Mouse (Mus musculus) heart, embryonic 16.5 days (tissue): Measurements from ENCODE around the gene Fam53a. TPM values are rescaled to one million over a fixed set of nuclear protein-coding genes. Genes with fewer than 3 reads are reported as not detected.

Experiments used
- ATAC-seq: fragments of 200-750 bp; cut with Nextera tagmentation; replicated peaks from 2 replicates; pipeline ENCODE4 v1.8.0; 2017; ENCODE audit warnings: moderate number of reproducible peaks; ENCODE audit not compliant: insufficient read depth, low FRiP score; ENCODE audit errors: extremely low read depth
- H3K27ac ChIP-seq: fragments of 300-500 bp; sonication (generic); 2 replicates; pipeline ENCODE4 v1.5.1; 2014; ENCODE audit warnings: mild to moderate bottlenecking, low read length, control low read depth, moderate library complexity
- H3K27me3 ChIP-seq: fragments of 300-500 bp; sonication (generic); 2 replicates; pipeline ENCODE4 v1.6.1; 2014; ENCODE audit warnings: low read length, mixed read lengths; ENCODE audit not compliant: control insufficient read depth, insufficient read depth
- H3K36me3 ChIP-seq: fragments of 300-500 bp; sonication (generic); 2 replicates; pipeline ENCODE4 v1.6.1; 2014; ENCODE audit not compliant: control insufficient read depth, insufficient read depth
- H3K4me1 ChIP-seq: fragments of 300-500 bp; sonication (generic); 2 replicates; pipeline ENCODE4 v1.6.1; 2014; ENCODE audit warnings: low read length, mixed read lengths; ENCODE audit not compliant: control insufficient read depth, insufficient read depth
- H3K4me2 ChIP-seq: fragments of 300-500 bp; sonication (generic); 2 replicates; pipeline ENCODE4 v1.6.1; 2014; ENCODE audit warnings: low read depth, mild to moderate bottlenecking, control low read depth, low read length
- H3K4me3 ChIP-seq: fragments of 300-500 bp; sonication (generic); 2 replicates; pipeline ENCODE4 v1.5.1; 2014; ENCODE audit warnings: mild to moderate bottlenecking, control low read depth, low read length
- H3K9ac ChIP-seq: fragments of 300-500 bp; sonication (generic); 2 replicates; pipeline ENCODE4 v1.6.1; 2014; ENCODE audit warnings: low read length, control low read depth
- H3K9me3 ChIP-seq: fragments of 300-500 bp; sonication (generic); replicated peaks from 2 replicates; pipeline ENCODE4 v1.6.1; 2016; ENCODE audit warnings: low read length; ENCODE audit not compliant: control insufficient read depth
- WGBS: fragments of 180-500 bp; shearing (Covaris S2); extraction: QIAGEN DNeasy Blood & Tissue Kit; methylation state at CpG from one replicate; pipeline ENCODE4 v1.1.7; 2014; 5-methylcytosine and 5-hydroxymethylcytosine counted together
- polyA plus RNA-seq: library from polyadenylated mRNA; unstranded; fragments of >200 nt; fragmentation: Nextera tagmentation; extraction: Ambion mirVana; gene quantifications from 2 replicates; pipeline ENCODE4 v1.2.1, GENCODE M21; 2015

Fam53a gene
- polyA plus RNA-seq, 1 experiment from 2014 or later = 56.2 TPM

- Histone ChIP-seq H3K36me3 (peaks cover 59% of the 10 kb centered on the region), H3K9ac (no peak overlapping the region), H3K4me3 (no peak overlapping the region), H3K27me3 (no peaks in the 10 kb centered on the region), H3K27ac (no peak overlapping the region), H3K4me2 (no peak overlapping the region), H3K4me1 (no peaks in the 10 kb centered on the region), H3K9me3 (no peaks in the 10 kb centered on the region)
- 37% methylated on average over 3 of the region's 3 CpGs for WGBS
- ATAC-seq = no peak
Observed at GRCm38 (mm10) chr5:33640652-33641051, 11.2 kb upstream of the Fam53a start.

DNA sequence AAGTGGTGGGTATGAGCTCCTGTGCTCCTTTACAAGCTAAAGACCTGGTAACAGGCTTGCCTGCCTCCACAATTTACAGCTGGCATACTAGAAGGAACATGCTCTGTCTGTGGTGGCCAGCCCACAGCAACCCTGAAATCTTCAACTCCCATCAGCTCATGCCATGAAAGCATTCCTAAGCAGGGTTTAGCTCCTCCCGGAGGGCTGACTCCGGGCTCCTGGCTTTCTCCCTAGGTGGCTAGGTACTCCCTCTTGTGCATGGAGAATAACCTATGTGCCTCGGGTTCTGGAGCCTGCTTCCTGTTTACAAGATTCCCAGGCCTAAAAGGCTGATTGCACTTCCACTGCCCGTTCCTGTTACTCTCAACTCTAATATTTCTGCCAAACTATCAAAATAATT is 9.4 kb upstream of the Fam53a start:
- H3K27ac ChIP-seq = no peak overlapping the region

DNA sequence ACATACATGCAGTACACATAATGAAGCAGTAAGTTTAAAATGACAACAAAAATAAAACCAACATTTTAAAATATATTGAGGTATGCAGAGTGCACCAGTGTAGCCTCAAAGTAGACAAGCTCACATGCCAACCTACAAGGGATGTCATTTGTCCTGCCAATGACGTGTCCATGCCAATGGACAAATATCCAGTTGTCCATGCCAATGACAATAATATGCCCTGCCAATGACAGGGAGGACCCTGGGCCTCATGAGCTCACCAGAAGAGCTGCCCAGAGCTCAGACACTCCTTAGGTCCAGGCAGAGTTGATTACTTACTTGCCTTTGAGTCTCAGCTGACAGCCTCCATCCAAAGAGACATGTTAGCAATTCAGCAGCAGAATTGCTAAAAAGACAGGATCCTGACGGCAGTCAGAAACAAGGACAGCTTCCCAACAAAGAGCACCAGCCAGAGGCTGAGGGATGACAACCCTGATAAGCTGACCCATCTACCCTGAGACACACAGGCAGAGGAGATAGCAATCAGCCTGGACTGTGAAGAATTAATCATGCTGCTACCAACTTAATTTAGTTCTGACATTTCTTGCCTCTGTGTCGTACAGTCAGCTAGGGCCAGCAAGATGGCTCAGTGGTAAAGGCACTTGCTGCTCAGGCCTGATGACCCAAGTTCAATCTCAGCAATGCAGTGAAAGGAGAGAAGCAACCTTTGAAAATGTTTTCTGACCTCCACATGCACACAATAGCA is 8.3 kb upstream of the Fam53a start:
- no peak overlapping the region for H3K27ac ChIP-seq
- 74% methylated on average over 3 of the region's 3 CpGs for WGBS
- H3K36me3 ChIP-seq = peaks cover 36% of the 10 kb centered on the region
- H3K4me2 ChIP-seq = no peak overlapping the region
- no peaks in the 10 kb centered on the region for H3K27me3 ChIP-seq
- no peak overlapping the region for H3K4me3 ChIP-seq
- no peaks in the 10 kb centered on the region for H3K9me3 ChIP-seq
- no peaks in the 10 kb centered on the region for H3K4me1 ChIP-seq
- H3K9ac ChIP-seq = no peak overlapping the region
- ATAC-seq = no peak

More for the DNA sequence above, 9.4 kb upstream of the Fam53a start:
- no peaks in the 10 kb centered on the region for H3K9me3 ChIP-seq
- no peak overlapping the region for H3K4me2 ChIP-seq
- H3K27me3 ChIP-seq = no peaks in the 10 kb centered on the region
- H3K9ac ChIP-seq = no peak overlapping the region
- 48% methylated on average over 4 of the region's 4 CpGs for WGBS
- no peak overlapping the region for H3K4me3 ChIP-seq
- H3K36me3 ChIP-seq = peaks cover 46% of the 10 kb centered on the region
- H3K4me1 ChIP-seq = no peaks in the 10 kb centered on the region
- no peak for ATAC-seq

GRCm38 (mm10) chr5:33635361-33635760 is 5.9 kb upstream of the Fam53a start:
- H3K4me2 ChIP-seq = no peak overlapping the region
- peaks cover 22% of the 10 kb centered on the region for H3K36me3 ChIP-seq
- H3K4me3 ChIP-seq = no peak overlapping the region
- no peaks in the 10 kb centered on the region for H3K9me3 ChIP-seq
- H3K27me3 ChIP-seq = no peaks in the 10 kb centered on the region
- no peak overlapping the region for H3K27ac ChIP-seq
- no peak overlapping the region for H3K9ac ChIP-seq
- no peak for ATAC-seq
- WGBS = 87% methylated on average over 3 of the region's 3 CpGs
- H3K4me1 ChIP-seq = peaks cover 6% of the 10 kb centered on the region; the same call in 1 of the 2 replicates

GRCm38 (mm10) chr5:33632526-33632925 is 3.1 kb upstream of the Fam53a start:
- Histone ChIP-seq H3K27me3 (no peaks in the 10 kb centered on the region), H3K9me3 (no peaks in the 10 kb centered on the region), H3K9ac (no peak overlapping the region), H3K4me3 (no peak overlapping the region), H3K4me2 (no peak overlapping the region), H3K36me3 (peaks cover 8% of the 10 kb centered on the region), H3K27ac (no peak overlapping the region), H3K4me1 (peaks cover 19% of the 10 kb centered on the region)
- no peak for ATAC-seq
- 79% methylated on average over 1 of the region's 1 CpGs for WGBS

DNA sequence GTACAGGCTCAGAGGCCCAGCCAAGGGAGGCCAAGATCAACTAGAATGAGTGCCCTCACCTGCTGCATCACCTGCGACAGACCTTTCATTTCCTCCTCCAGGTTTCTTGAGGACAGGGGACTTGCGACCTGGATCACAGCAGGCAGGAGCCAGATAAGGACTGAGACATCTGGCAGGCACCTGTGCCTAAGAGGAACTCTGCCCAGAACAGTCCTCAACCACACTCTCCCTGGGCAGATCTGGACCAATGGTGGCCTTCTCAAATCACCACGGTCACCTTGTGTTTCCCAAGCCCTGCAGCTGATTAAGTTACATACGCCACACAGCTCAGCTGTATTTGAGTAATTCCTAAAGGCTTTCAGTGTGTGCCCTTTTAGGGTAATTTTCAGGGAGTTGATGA is 1.2 kb upstream of the Fam53a start:
- H3K4me3 ChIP-seq = peak overlapping the region; percentile 73
- 55% methylated on average over 4 of the region's 4 CpGs for WGBS
- no peak for ATAC-seq
- peak overlapping the region; percentile 91 for H3K4me2 ChIP-seq
- peak overlapping the region; percentile 83; the same call in 1 of the 2 replicates for H3K27ac ChIP-seq
- H3K36me3 ChIP-seq = 0 out of 2 replicates have a peak, but pooled peaks cover 3% of the 10 kb centered on the region
- H3K9ac ChIP-seq = peak overlapping the region; percentile 78; the same call in 1 of the 2 replicates
- H3K4me1 ChIP-seq = peaks cover 23% of the 10 kb centered on the region
- H3K9me3 ChIP-seq = no peaks in the 10 kb centered on the region
- no peaks in the 10 kb centered on the region for H3K27me3 ChIP-seq

- peaks cover 23% of the 10 kb centered on the region for H3K4me1 ChIP-seq
- no peaks in the 10 kb centered on the region for H3K36me3 ChIP-seq
- peak overlapping the region; percentile 91 for H3K4me2 ChIP-seq
- no peaks in the 10 kb centered on the region for H3K9me3 ChIP-seq
- WGBS = 2% methylated on average over 9 of the region's 9 CpGs
- H3K4me3 ChIP-seq = peak overlapping the region; percentile 73
- H3K9ac ChIP-seq = peak overlapping the region; percentile 78
- peak overlapping the region; percentile 83 for H3K27ac ChIP-seq
- no peak for ATAC-seq
- H3K27me3 ChIP-seq = no peaks in the 10 kb centered on the region
Observed at GRCm38 (mm10) chr5:33630061-33630460, 626 bp upstream of the Fam53a start.

- WGBS = 0% methylated on average over 24 of the region's 24 CpGs
- no peaks in the 10 kb centered on the region for H3K9me3 ChIP-seq
- H3K4me3 ChIP-seq = peak overlapping the region; percentile 73
- peak overlapping the region; percentile 85 for H3K9ac ChIP-seq
- no peaks in the 10 kb centered on the region for H3K27me3 ChIP-seq
- H3K4me2 ChIP-seq = peak overlapping the region; percentile 66
- H3K27ac ChIP-seq = peak overlapping the region; percentile 91
- H3K36me3 ChIP-seq = no peaks in the 10 kb centered on the region
- ATAC-seq = peak; percentile 28; the same call in 1 of the 2 replicates
- H3K4me1 ChIP-seq = peaks cover 23% of the 10 kb centered on the region
Observed at GRCm38 (mm10) chr5:33628820-33629300, 575 bp downstream of the Fam53a start.

GRCm38 (mm10) chr5:33627968-33628367 is 1.5 kb downstream of the Fam53a start:
- Histone ChIP-seq H3K4me2 (peak overlapping the region; percentile 66), H3K4me3 (peak overlapping the region; percentile 73), H3K4me1 (peaks cover 23% of the 10 kb centered on the region), H3K9me3 (no peaks in the 10 kb centered on the region), H3K9ac (peak overlapping the region; percentile 85), H3K27me3 (no peaks in the 10 kb centered on the region), H3K36me3 (no peaks in the 10 kb centered on the region), H3K27ac (no peak overlapping the region; the same call in 1 of the 2 replicates)
- 19% methylated on average over 4 of the region's 4 CpGs for WGBS
- no peak for ATAC-seq
